Mouse (Mus musculus) thymus, postnatal 14 days (tissue): Measurements from ENCODE around the gene Zc3h7b.
"Not testable (repeated sequence)": the region's sequence is repeated elsewhere in the genome, so short reads cannot be mapped to it uniquely, and the experiment has no call there.

ENCODE experiments used
- DNase-seq: peaks from one replicate; pipeline ENCODE4 v3.0.0; 2021

Zc3h7b gene

DNA sequence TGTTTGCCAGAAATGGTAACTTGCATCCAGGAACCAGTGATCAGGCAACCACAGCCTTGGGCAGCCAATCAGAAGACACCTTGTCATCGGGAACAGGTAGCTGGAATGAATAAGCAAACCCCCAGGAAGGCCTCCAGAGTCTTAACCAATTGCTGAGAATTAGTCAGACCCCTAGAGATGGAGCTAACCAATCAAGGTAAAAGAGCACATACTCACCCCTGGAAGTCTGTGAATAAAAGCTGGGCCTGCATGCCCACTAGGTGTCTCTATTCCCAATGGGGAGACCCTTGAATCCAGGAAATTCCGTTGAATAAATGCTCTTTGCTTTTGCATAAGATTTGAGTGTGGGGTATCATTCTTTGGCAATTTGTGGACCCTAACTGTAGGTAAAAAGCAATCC is 4.9 kb upstream of the Zc3h7b start:
- no peak for DNase-seq

DNA sequence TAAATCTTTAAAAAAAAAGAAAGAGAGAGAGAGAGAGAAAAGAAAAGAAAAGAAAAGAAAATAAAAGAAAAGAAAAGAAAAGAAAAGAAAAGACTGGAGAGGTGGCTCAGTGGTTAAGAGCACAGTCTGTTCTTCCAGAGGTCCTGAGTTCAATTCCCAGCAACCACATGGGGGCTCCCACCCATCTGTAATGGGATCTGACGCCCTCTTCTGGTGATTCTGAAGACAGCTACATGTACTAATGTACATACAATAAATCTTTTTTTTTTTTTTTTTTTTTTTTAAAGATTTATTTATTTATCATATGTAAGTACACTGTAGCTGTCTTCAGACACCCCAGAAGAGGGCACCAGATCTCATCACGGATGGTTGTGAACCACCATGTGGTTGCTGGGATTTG is 2.5 kb upstream of the Zc3h7b start:
- not testable (repeated sequence) for DNase-seq

DNA sequence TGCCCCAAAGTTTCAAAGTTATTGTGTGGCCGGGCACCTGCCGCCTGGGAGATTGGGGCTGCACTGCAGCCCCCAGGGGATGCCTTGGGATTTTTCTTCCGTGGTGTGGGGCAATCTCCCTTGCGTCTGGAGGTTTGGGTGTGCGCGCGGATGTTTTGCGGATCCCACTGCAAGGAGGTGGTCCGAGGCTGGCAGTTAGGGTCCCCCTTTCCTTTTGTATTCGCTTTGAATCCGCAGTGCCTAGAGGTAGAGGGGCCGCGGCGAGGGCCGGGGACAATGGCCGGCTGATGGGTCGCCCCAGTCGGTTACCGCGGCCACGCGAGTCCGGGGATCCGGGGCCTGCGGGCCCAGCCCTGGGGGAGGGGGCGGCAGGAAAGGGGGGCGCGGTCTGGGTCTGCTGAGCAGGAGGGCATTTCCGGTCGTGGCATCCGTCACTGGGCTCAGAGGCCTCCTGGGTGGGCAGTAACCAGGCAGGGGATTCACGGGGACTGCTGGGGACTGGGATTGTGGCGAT is 801 bp downstream of the Zc3h7b start:
- peak; percentile 82 for DNase-seq

DNA sequence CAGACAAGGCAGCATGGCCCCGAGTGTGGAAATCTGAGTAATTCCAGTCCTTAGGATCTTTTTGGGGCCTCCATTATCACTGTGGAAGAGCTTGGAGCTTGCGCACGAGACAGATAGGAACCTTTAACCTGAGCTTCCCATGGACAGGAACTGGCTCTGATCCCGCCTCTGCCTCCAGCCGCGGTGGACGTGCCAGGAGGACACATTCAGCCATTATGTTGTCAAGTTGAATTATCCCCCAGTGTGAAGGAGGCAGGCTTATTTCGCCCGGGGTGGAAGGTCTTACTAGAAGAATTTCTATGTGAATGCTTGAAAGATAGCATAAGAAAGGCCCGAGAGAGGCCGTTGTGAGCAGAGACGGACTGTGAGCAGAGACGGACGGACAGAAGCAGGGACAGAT is 4.9 kb downstream of the Zc3h7b start:
- DNase-seq: no peak

DNA sequence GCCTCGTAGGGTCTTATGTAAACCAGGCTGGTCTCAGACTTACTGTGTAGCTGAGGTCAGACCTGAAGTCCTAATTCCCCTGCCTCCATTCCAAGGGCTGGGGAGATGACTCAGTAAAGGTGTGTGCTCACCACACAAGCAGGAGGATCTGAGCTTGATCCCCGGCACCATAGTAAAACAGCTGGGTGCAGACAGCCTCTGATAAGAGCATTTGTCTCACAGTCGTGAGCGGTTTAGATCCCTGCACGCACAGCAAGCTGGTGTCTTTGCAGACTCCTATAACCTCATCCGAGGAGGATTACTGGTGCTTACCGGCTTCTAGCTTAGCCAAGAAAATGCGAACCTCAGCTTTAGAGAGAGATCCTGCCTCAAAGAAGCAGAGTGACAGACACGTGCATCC is 8.8 kb downstream of the Zc3h7b start:
- DNase-seq: no peak

DNA sequence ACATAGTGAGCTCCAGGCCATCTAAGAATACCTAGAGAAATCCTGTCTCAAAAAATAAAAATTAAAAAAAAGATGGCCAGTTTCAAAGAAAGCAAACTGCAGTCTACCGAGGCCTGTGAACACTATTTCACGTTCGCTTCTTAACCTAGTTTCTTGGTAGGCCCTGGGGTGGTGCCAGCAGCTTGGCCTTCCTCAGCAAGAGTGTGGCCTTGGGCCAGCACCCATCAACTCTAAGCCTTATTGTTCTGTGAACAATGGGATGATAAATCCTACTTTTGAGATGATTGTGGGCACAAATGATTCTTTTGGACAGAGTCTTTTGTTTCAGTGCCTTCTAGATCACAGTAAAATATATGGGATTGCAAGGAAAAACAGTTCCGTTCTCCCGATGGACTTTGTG is 13.8 kb downstream of the Zc3h7b start:
- DNase-seq: no peak

DNA sequence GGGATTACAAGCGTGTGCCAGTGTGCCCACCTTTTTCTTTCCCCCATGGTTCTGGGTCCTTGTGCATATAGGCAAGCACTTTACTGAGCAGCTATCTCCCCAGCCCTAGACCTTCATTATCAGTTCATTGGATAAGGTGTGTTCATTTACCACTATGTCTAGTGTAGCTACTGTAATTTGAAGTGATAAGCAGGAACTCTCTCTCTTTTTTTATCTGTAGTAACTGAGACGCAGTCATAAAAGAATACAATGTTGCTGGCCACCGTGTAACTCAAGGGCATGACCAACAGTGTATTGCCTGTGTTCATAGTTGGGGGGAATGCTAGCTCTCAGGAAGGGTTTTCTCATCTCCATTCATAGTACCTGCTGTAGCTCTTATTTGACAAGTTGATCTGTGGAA is 14.7 kb downstream of the Zc3h7b start:
- no peak for DNase-seq

DNA sequence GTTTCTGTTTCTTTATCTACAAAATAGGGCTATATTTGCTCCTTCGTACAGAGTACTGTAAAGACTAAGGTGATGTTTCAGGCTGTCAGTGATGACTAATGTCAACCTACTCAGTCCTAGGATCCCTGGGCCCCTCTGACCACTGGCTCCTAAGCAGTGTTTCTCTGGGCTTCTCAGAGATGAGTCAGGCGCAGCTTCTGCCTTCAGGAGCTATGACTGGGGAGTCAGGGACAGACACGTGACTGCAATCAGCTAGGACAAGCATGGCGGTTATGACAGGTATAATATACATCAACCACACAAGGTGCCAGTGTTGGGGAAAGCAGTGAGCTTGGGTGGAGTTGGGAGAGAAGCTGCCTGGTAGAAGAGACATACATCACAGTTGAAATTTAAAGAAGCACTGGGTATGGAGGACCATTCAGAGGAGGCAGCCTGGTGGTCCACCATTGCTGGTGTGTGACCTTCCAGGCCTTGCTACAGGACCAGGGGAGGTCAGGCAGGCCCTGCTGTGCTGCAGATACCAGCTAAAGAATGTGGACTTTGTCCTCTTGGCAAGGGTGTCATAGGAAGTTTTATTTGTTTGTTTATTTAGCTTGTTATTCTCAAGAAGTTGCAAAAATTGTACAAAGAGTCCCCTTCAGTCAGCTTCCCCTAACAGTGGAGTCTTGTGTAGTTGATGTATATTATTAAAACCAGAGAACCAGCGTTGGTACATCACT is 15.7 kb downstream of the Zc3h7b start:
- DNase-seq: no peak

DNA sequence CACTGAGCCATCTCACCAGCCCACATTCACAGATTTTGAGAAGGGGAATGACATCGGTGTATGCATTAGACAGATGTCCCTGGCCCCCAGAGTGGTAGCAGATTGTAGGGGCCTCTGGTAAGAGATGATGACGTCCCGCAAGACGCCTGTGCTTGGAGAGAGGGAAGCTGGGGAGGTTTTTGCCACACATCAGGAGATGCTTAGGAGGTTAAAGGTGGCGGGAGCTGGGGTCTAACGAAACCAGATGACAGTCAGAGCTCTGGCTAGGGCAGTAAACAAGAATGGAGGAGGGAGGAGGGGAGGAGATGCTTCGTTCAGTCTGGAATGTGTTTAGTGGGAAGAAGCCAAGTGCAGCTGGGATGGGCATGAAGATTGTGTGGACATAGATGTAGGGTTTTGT is 16.5 kb downstream of the Zc3h7b start:
- no peak for DNase-seq

DNA sequence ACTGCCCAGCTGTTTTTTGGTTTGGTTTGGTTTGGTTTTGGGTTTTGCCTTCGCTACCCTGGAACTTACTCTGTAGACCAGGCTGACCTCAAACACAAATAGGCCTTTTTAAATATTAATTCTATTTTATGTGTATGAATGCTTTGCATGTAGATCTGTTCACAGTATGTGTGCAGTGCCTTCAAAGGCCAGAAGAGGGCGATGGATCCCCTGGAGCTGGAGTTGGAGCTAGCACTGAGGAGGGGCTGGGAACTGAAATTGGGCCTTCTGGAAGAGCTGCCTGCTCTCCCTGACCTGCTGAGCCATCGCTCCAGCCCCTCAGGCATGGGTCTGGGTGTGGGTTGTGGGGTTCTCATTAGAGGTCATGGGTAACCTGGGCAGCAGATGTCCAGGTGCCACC is 17.1 kb downstream of the Zc3h7b start:
- DNase-seq: no peak

DNA sequence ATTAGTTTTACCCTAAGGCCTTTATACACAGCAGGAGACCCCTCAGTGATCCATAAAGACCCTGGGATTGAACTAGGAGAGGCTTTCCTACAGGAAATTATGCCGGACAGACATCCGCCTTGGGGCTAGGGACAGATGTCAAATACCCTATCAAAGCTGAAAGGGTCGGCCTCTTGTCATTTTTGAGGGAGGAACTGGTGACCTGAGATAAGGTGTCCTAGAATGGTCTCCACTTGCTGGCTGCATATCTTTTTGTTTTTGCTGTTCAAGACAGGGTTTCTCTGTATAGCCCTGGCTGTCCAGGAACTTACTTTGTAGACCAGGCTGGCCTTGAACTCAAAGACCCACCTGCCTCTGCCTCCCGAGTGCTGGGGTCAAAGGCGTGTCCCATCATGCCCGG is 19.7 kb downstream of the Zc3h7b start:
- no peak for DNase-seq

DNA sequence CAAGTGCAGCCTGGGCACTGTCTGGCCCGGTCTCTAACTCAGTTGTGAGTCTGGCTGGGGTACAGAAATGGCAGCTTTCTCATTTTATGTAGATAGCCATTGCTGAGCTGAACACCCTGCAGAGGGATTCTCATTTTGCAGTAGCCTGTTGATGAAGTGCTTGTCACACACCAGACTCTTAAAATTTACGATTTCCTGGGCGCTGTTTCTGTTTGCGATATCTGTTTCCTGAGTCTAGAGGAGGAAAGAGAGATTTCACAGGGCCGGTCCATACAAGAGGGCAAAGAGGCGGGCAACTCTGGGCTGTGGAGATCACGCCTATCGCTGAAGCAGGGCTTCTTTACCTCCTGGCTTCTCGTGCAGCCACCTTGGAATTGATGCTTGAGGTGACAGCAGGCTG is 20.8 kb downstream of the Zc3h7b start:
- no peak for DNase-seq

DNA sequence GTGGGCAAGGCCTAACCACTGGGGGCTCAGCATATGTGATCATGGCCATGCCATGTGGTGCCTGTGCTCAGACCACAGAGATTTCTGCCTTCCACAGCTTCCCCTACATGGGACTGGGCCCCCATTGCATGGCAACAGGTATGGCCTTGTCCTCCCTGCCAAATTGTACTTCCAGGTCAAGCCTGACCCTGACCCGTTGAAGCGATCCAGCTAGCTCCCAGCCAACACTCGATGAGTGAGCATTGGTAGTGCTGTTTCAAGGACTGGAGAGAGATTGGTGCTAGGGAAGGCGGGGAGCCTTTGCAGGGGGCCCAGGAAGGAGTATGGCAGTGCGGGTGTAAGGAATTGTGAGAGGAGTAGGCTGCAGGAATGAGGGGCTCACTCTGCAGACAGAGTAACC is 21.6 kb downstream of the Zc3h7b start:
- DNase-seq: no peak

DNA sequence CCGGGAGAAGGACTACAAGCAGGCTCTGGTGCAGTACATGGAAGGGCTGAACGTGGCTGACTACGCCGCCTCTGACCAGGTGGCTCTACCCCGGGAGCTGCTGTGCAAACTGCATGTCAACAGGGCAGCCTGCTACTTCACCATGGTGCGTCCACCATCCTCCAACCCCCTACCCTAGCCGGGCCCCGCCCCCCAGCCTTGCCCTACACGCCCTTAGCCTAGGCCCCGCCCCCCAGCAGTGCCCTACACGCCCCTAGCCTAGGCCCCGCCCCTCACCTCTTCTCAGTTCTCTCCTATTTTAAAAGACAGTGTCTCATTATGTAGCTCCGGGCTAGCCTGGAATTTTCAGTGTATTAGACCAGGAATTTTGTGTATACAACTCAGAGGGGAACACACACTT is 24.2 kb downstream of the Zc3h7b start:
- DNase-seq: no peak

DNA sequence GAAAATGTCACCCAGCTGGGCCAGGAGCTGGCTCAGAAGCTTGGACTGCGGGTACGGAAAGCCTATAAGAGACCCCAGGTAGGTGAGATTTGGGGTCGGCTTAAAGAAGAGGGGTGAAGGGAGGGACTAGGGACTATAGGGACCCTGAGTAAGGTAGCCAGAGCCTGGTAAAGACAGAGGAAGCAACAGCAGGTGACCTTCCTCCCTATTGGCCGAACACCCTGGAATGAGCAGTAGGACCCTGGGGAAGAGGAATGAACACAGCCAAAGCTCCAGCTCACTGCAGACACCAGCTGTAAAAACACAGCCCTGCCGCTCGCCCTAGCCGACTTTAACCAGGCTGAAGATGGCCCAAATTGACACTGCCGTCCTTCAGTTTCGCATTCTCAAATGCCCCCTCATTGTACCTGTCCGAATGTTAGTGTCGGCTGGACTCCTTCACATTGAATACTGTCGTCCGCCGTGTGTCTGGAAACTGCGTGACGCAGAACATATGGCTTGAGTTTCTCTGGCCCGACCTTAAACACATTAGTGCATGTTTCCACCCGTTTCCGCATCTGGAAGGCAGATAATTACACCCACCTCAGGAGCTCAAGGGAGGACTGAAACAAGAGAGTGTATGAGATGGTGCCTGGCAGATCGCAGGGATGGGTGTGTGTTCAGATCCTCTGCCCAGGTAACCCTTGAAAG is 27.7 kb downstream of the Zc3h7b start:
- no peak for DNase-seq

DNA sequence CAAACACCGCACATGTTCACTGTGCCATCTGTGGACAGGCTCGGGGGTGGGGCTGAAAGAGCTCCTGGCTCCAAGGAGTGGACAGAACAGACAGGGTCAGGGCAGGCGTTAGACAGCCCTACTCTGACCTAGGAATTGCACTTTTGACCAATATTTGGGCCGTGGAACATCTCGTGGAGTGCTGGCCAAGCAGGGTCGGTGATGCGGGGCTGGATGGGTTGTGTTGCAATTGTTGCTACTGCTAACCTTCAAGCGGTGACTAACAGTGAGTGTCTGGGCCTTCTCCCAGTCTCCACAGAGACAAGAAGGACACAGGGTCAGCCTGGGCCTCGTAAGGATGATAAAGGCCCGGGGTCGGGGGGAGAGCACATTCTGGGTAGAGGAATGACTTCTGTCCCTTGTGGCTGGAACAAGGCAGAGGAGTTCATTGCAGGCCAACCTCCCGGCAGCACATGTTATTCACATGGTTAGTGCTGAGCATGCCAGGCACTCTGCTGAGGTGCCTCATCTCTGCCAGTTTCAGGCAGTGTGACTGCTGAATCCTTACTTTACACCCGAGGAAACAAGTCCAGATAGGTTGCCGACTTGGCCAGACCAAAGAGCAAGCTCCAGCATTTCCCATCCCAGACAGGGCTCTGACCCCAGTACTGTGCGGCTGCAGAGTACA is 29.8 kb downstream of the Zc3h7b start:
- no peak for DNase-seq

DNA sequence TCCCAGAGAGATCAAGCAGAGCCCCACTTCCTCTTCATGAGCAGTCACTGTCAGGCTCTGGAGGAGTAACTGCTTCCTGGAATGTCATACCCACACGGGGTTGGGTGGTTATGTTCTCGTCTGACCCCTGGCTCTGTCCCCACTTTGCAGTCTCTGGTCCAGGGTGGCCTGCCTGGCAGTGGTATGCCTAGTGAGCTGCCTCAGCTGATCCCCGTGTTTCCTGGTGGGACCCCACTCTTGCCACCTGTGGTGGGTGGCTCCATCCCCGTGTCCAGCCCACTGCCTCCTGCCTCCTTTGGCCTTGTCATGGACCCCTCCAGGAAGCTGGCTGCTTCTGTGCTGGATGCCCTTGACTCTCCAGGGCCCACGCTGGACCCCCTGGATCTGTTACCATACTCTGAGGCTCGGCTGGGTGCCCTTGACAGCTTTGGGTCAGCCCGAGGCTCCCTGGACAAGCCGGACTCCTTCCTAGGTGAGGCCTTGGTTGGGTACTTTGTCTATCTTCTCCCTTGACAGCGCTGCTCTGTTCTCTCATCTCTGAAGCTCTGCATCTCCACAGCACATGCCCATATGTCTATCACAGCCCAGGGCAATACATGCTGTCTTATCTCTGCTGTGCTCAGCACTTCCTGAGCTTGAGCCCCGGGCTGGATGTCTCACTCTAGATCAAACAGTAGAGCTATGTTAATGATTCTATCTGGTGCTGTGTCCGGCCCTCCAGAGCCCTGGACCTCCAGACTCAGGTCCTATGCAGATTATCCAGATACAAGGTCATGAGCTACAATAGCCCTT is 32.0 kb downstream of the Zc3h7b start:
- DNase-seq: no peak

DNA sequence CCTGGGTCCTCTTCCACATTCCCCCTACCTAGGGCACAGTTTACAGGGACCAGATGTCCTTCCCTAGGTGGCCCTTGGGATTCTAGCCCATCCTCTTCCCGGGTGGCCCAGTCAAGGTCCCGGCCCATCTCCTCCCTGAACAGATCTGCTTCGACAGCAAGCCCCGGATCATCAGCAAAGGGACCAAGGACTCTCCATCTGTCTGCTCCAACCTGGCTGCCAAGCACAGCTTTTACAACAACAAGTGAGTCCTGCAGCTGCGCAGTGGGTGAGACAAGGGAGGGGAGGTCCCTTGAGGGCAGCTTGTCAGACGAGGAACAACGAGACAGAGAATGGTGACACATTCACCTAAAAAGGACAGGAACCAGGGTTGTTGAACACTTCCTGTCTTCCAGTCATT is 37.0 kb downstream of the Zc3h7b start:
- DNase-seq: no peak

DNA sequence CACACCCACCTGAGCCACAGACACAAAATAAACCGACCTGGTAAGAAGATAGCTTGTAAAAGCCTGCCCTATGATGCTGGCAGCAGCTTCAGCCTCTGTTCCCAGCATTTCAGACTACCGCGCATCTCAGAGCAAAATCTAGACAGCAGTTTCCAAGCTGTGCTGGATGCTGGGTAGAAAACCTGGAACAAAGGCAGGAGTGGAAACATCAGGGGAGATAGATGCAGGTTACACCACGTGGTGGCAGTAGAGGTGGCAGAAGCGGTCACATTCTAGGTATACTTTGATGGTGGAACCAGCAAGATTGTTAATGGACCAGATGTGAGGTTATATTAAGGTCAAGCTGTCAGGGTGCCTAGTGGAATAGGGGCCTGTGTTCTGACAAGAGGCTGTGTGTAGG is 39.9 kb downstream of the Zc3h7b start:
- no peak for DNase-seq

DNA sequence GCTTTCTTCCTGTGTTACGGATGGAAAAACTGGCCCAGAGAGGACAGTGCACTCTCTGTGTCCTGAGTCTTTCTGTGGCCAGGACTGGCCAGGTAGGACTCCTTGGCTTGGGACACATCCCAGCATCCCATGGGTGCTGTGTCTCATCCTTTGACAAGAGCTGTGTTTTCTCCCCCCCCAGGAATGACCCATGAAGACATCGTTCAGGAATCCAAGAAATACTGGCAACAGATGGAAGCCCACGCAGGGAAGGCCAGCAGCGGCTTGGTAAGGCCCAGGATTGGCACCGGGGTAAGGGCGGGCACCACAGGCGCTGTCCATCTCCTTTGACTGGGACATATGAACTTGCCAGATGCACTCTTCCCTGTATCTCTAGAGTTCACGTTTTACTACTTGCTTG is 40.8 kb downstream of the Zc3h7b start:
- DNase-seq: no peak

DNA sequence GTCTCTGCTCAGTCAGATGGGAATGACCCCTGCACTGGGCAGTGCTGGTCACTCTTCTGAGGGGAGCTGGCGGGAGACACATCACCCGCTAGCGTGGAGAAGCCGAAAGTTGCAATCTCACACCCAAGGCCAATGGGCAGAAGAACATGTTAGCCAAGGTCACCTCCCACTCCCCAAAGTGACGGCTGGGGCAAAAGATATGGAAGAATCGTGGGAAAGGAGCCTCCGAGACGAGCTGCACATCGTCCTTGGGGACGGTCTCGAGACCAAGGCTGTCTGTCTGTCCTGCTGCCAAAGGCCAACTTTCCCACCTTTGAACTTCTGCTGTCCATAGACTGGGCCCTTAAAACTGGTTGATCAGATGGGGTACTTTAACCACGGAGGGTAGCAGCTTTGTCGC is 42.7 kb downstream of the Zc3h7b start:
- no peak for DNase-seq

DNA sequence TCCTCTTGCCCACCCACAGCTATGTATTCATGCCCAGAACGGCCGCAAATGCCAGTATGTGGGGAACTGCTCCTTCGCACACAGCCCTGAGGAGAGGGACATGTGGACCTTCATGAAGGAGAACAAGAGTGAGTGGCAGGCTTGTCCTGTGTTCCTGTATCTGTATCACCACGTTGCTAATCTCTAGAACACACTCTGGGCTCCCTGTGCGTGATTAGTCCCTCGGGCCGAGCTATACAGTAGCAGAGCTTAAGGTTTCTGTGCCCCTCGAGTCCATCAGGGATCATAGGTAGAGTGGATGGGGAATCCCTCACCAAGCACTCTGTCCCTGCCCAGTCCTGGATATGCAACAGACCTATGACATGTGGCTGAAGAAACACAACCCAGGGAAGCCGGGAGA is 47.6 kb downstream of the Zc3h7b start:
- no peak for DNase-seq

DNA sequence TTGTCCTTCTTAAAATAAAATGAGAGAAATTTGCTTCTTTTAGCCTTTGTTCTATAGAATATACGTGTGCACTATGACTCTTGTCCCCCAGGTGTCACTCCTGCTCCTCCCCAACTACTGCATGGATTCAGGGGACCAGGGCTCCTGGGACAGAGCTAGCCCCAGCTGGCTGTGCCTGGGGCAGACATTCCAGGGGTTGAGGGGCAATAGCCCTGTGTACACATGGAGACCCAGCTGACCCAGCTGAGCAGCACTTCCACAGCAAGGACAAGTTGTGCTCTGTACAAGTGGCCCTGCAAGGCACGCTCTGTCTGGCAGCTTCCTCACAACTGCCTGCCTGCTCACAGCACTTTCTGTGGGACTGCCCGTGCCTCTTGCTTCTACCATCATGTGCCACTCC is 51.4 kb downstream of the Zc3h7b start:
- DNase-seq: peak; percentile 26
